Mouse (Mus musculus) testis, postnatal 10 days (tissue): Measurements from ENCODE around the gene Mapre1.
"Not testable (repeated sequence)": the region's sequence is repeated elsewhere in the genome, so short reads cannot be mapped to it uniquely, and the experiment has no call there.

Experiments
- DNase-seq: peaks from one replicate; pipeline ENCODE4 v3.0.0; 2021; ENCODE audit warnings: low spot score

Gene Mapre1

GRCm38 (mm10) chr2:153740500-153741436, at the start of gene Mapre1:
Gene Mapre1 (plus strand): TSS chr2:153741274.
- peak; percentile 100 for DNase-seq

- not testable (repeated sequence) for DNase-seq
Observed at GRCm38 (mm10) chr2:153693413-153693812, 47.7 kb upstream of the Mapre1 start.

GRCm38 (mm10) chr2:153694462-153695085, 46.5 kb upstream of the Mapre1 start:
- peak; percentile 80 for DNase-seq

GRCm38 (mm10) chr2:153696352-153696751, 44.7 kb upstream of the Mapre1 start, which contains the start of gene Dnmt3c:
Gene Dnmt3c (plus strand): TSS chr2:153696652.
- DNase-seq, result no peak

GRCm38 (mm10) chr2:153703389-153703788, 37.7 kb upstream of the Mapre1 start:
- DNase-seq, result no peak

DNA sequence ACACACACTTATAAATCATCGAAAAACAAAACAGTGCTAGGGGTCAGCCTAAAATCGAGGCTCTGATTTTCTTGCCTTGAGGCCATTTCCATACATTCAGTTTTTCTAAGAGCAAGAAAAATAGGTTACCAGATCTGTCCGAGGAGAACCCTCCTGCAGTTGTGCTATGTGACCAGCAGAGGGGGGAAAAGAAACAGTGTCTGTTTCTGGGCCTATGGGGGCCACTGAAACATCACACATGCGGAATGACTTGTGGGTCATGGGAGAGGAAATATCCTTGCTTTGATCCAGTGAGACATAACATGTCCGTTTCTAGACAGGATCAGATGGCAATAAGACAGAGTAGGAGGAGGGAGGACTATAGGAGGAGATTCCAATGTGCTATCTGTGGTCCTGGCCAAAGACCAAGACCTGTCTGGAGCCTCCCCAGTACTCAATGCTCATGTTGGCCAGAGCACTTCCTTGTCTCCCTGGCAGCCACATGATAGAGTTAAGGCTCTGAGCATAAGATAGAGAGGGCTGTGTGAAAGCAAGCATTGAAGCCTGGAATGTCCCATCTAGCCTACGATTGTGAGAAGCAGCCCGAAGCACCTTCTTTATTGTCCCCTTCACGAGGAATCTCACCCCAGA, 30.3 kb upstream of the Mapre1 start:
- no peak for DNase-seq

DNA sequence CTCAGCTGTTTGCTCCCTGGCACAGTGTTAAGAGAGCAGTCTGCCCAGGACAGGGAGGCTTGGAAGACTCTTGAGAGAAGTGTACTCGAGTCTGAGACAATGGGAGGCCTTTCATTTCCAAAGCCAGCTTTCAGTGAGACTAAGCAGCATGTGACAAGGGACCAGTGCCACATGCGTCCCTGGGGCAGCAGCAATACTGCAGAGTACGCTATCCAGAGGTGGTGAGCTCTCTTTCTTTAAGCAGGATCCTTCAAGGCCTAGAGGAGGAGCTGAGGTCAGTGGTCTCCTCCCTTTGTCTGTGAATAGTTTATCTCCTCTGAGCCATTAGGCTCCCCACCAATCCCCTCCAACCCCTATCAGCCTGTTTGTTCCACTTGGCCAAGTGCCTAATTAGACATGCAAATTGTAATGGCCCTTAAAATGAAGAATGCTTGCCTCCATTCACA, 28.4 kb upstream of the Mapre1 start:
- no peak for DNase-seq

- peak; percentile 60 for DNase-seq
Observed at GRCm38 (mm10) chr2:153713227-153713626, 27.8 kb upstream of the Mapre1 start.

- not testable (repeated sequence) for DNase-seq
Observed at GRCm38 (mm10) chr2:153717861-153718260, 23.2 kb upstream of the Mapre1 start.

DNA sequence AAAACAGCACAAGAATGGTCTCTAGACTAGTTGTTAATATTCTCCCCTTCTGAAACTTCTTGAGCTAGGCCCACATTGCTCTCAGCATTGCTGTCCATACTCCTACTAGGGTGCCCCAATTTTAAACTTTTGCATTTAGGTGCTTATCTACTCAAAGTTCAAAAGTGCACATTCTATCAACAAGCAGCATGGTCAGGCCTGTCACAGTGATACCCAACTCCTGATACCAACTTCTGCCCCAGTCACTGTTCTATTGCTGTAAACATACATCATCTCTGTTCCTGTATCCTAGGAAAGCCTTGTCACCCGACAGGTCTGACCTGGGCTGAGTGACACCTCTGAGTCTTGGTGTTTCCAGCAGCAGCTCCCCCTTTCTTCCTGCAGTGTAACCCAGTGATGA, 18.0 kb upstream of the Mapre1 start:
- DNase-seq, result no peak

DNA sequence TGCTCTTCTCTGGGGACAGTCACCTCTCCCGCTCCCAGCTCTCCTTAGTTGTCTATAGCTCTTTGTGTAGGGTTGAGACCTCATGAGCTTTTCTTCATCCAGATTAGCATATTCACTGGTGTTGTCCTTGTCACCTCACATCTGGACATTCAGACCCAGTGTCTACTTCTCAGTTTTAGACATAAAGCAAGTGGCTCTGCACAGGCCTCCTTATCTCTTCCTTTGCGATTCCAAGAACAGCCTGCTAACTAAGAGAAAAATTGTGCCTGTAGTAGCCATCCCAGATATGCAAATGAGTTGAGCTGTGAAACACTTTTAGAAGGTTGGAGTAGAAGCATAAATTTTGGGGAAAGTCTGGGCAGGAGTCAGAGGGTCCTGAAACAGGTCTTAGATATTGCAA, 16.6 kb upstream of the Mapre1 start:
- no peak for DNase-seq

GRCm38 (mm10) chr2:153724871-153725270, 16.2 kb upstream of the Mapre1 start:
- no peak for DNase-seq

DNA sequence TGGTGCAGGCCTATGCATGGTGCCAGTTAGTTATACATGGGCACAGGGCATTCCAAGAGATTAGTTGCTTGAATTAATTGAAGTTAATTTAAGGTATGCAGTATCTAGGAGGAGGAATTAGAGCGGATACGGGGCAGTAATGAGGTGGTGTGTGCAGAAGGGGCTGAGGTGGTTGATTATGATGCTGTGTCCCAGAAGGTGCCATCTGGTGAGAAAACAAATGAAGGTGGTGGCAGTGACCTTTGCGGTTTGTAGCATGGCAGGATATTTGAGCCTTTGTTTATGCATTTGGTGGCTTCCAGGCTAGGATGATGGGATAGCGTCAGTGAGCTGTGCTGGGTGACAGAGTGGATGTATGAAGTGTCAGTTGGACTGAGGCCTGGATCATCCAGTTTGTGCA, 15.8 kb upstream of the Mapre1 start:
- DNase-seq, result no peak

DNA sequence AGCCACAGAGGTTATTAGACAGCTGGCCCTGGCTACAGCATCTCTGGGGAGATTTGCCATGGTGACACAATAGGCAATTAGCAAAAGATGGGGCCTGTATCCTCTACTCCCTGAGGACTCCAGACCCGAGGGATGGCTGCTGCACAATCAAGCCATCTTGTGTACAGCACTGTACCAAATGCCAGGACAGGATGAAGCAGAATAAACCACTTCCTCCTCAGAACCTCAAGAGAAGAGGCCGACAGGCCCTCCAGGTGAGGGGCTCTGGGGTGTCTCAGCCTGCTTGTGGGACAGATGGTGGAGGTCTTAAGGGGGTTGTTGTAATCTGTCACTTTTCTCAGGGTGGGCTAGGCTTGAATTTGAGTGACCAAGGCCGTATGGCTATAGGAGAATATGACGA, 7.0 kb upstream of the Mapre1 start:
- DNase-seq, result no peak

DNA sequence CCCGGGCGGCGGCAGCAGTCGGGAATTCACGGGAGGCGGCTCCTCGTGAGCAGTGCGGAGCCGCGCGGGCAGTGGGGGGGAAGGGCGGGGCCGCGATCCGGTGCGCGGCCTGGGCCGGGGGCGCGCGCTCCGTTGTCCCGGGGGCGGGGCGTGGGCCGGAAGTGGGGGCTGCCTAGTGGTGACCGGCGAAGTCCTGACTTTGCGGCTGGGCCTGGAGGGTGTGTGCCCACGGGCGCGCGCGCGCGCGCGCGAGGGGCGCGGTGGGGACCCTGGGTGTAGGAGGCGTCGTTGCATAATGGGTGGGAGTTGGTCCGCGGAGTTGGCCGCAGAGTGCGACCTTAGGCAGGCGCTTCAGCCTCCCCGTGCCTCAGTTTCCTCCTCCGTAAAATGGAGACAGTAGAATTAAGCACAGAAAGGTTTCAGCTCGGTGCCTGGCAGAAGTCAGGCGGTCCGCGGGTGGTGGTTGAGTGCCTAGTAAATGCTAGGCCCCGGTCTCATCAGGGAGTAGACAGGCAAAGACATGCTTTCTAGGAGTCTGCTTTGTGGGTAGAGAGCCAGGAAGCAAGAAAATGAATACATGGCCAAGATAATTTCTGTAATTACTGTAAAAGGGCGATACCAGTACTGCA, 477 bp downstream of the Mapre1 start:
- DNase-seq, result peak; percentile 93

- no peak for DNase-seq
Observed at GRCm38 (mm10) chr2:153747994-153748393, 6.9 kb downstream of the Mapre1 start.

- DNase-seq, result no peak
Observed at GRCm38 (mm10) chr2:153750363-153750762, 9.3 kb downstream of the Mapre1 start.

DNA sequence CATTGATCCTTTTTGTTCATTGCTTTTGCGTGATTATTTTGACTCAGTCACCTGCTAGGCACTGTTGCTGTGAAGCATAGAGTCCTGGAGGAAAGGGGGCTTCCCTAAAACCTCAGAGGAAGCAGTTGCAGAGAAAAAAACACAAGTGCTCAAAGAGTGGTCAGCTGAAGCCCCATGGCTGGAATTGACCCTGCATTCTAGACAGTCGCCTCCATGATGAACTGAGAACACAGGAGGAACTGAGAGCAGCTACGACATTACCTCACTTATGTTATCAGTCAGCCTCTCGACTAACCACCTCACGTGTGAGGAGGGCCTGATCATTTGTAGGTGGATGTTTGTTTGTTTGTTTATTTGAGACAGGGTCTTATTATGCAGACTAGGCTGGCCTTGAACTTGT, 21.0 kb downstream of the Mapre1 start:
- no peak for DNase-seq

DNA sequence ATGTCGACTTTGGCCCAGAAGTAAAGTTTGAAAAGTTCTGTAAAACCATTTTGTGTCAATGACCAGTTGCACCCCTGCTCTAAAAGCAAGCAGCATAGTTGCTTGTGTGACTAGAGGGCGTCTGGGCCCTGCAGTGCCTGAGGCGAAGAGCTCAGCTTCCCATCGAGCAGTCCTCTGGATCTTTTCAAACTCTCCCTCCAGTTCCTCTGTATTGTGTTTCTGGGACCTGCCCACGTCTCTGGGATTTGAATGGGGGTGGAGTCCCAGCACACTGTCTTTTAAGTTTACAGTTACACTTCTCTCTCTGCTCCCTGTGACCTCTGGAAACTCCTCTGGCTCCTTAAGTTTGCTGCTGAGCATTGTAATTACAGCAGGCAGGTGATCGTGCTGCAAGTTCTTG, 26.4 kb downstream of the Mapre1 start:
- no peak for DNase-seq

DNA sequence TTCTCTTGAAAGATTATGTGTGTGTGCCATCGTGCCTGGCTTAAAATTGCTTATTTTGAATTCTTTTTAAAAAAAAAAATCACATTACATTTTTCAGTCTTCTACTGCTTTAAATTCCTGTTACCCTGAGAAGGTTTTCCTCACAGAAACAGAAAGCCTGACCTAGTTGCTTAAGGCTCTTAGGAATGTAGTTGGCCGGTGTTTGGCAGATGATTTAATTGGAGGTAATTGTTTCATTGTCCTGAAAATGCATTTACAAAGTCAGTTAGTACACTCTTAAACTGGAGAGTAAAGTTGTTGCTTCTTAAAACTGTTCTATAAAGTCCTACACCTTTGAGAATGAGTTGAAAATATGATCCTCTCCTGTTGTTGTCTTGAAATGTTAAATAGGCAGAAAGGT, 27.8 kb downstream of the Mapre1 start:
- DNase-seq, result no peak

GRCm38 (mm10) chr2:153772950-153773349, 31.9 kb downstream of the Mapre1 start:
- DNase-seq, result no peak

DNA sequence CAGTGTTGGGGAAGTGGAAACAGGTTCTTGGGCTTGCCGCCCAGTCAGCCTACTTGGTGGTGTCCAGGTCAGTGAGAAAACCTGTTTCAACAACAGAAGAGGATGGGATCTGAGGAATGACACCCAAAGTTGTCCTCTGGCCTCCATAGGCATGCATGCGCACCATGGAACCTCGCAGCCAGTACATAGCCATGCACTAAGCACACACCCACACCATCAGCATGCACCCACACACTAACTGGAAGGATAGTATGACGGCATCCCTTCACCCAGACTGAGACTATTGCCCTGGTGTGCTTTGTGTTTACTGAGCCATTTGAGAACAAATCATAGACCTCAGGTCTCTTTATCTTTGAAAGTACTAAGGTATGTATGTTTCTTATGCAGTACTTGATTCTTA, 34.4 kb downstream of the Mapre1 start:
- DNase-seq, result no peak
